Mouse (Mus musculus) neutrophil, adult 5-6 weeks (primary cell): ENCODE data around the gene Etv1. TPM values are rescaled to one million over a fixed set of nuclear protein-coding genes. Genes with fewer than 3 reads are reported as not detected.
A peak's percentile ranks its signal among the peaks of the same experiment; 100 is the strongest.

ENCODE experiments used
- ATAC-seq: fragments of 151-379, 151-347 bp; 2 replicates; pipeline ENCODE4 v1.8.0; 2017; ENCODE audit warnings: mild to moderate bottlenecking, moderate TSS enrichment; ENCODE audit not compliant: insufficient number of reproducible peaks, poor library complexity, low FRiP score, severe bottlenecking; ENCODE audit errors: extremely low read depth
- total RNA-seq: library from RNA; stranded (forward); fragments of 200-1000 nt; gene quantifications from 2 replicates; pipeline ENCODE4 v1.2.3, GENCODE M21; 2017

Etv1 gene
- 0.12 and 0.23 TPM in 2 replicates for total RNA-seq

DNA sequence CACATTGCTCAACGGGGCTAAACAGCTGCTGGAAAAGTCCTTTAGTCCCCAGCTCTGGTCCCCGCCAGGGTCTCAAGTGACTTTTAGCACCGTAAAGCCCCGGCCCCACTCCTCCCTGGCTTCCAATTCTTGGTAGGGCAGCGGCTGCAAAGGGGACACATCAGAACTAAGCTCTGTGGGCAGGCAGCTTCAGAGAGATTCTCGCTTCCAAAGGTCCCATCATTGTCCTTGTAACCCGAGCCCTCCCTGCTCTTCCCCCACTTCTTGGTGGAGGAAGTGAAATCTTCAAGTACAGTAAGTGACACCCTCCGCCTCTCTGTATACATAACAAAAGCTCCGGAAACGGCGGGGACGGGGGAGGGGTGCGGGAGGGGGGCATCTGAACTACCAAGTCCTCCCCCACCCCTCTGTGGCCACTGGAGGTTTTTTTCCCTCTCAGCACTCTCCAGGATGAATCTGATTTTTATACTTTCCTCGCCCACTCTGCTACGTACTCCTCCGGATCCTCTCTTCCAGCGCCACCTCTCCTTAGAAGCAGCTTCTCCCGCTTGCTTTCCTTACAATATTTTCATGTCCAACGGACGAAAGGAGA is at the start of gene Etv1:
Etv1 (plus strand) TSS at position 195 of the 592 bp plus-strand sequence.
- ATAC-seq, result peak; percentile 54

GRCm38 (mm10) chr12:38729661-38730060 is 49.5 kb upstream of the Etv1 start:
- no peak for ATAC-seq

GRCm38 (mm10) chr12:38730791-38731190 is 48.4 kb upstream of the Etv1 start:
- ATAC-seq, result no peak

DNA sequence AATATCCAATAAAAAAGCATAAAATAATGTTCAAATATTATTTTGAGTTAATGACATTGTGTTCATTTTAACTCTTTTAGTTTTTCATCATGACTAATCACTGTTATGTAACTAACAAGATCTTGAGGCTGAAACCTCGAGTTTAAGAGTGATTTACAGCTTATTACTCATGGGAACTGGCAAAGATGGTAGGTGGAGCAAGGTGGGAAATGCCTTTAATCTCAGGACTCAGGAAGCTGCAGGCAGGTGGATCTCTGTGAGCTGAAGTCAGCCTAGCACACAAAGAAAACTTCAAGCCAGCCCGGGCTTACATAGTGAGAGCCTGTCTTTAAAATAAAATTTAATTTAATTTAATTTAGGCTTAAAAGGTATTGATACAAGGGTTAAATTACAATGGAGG is 19.9 kb upstream of the Etv1 start:
- ATAC-seq, result no peak

- ATAC-seq, result no peak
Measured at GRCm38 (mm10) chr12:38777316-38777715, 1.9 kb upstream of the Etv1 start.

DNA sequence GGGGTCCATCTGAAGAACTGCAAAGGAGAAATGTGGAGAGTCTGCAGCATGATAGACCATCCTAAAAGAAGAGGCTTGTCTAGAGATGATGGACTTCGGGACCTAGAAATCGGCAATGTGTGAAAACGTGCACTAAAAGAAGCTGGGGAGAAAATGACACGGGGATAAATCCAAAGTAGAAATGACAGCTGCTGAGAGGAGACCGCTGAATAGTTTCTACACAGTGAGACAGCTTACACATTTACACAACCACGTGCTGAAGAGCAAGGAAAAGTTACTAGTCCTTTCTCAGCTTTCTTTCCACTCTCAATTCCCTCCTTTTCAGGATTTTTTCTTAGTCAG is 1.3 kb upstream of the Etv1 start:
- ATAC-seq, result no peak

DNA sequence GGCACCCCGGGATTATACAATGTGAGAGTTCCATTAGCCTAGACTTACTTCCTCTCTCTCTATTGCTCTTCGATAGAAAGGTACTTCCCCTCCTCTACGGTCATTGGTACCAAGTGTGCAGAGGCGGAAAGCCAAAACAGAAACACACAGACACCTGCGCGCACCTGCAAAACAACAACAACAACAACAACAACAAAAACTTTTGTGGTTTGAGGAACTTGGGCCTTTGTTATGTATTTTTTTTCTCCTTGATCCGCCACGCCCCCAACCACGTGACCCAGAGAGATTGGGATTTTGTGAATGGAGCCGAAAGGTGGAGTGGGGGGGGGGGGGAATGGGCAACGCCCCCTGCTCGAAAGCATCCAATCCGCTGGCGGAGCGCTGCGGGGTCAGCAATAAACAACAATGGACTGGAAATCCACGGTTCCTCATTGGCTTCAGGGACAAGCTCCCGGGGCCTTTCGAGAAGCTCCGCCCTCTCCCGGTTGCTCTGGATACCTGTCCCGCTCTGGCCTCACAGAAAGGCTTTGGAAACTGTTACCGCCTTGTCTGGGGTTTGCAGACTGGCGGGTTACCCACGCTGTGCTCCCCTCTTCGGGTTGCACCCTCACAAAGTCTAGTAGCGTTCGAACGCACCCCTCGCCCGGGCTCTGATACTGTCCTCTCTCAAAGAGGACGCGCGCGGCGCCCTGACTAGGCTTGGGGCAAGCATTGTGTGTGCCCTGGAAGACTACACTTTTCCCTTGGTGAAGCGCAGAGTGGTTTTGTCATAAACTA is 693 bp upstream of the Etv1 start:
- peak; percentile 77 for ATAC-seq

- ATAC-seq, result no peak
Measured at GRCm38 (mm10) chr12:38780006-38780954, 1.1 kb downstream of the Etv1 start.

DNA sequence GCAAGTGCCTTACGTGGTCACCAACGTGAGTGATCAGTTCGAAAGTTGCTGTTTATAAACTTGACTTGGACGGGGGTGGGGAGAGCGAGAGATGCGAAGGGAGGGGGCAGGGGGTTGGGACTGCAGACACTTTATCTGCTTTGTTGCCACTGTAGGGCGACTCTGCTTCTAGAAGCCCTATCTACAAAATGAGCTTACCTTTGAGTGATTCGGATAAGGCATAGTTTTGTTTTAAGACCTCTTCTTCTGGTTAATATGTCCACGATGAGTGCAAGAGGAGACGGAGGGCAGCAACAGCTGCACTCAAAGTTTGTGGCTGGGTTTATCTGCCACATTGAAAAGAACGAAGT is 1.8 kb downstream of the Etv1 start:
- ATAC-seq, result no peak

GRCm38 (mm10) chr12:38781686-38782085 is 2.5 kb downstream of the Etv1 start:
- ATAC-seq, result no peak

DNA sequence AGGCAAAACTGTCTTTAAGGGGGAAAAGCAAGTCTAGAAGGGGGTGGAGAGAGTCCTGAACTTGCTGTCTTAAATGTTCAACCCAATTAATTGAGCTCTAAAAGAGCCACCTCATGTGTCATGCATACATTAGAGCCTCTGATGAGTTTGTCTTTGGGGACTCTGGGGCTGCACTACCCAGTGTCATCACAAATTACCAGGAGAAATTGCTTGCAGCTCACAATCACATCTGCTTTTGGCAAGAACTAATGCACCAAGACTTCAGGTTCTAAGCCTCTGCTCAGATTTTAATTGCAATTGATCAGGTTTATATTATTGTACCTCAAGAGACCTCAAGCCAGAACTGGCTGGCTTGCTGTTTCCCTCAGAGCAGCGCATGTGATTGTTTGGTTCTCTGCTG is 4.1 kb downstream of the Etv1 start:
- no peak for ATAC-seq

GRCm38 (mm10) chr12:38784221-38784620 is 5.0 kb downstream of the Etv1 start:
- ATAC-seq, result no peak

DNA sequence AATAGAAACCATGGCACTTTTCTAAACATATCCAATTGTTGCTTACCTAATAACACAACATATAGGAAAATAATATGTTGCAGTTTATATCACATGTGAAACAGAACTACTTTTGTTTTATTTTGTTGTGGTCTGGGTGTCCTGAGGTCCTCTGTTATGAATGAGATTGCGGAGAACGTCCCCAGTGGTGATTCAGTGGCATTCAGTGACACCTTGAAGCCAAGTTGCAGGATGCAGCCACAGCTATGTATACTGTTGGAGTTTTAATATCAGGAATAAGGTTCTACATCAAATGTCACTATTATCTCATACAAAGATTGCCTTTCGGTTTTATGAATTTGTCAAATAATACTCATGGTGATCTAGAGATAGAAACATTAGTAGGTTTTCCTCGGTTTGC is 7.4 kb downstream of the Etv1 start:
- no peak for ATAC-seq

GRCm38 (mm10) chr12:38787704-38788103 is 8.5 kb downstream of the Etv1 start:
- ATAC-seq, result no peak

- ATAC-seq, result no peak
Measured at GRCm38 (mm10) chr12:38788621-38789020, 9.4 kb downstream of the Etv1 start.

- no peak for ATAC-seq
Measured at GRCm38 (mm10) chr12:38789789-38790355, 10.7 kb downstream of the Etv1 start.

GRCm38 (mm10) chr12:38793076-38793475 is 13.9 kb downstream of the Etv1 start:
- ATAC-seq, result no peak

- no peak for ATAC-seq
Measured at GRCm38 (mm10) chr12:38793697-38794096, 14.5 kb downstream of the Etv1 start.

DNA sequence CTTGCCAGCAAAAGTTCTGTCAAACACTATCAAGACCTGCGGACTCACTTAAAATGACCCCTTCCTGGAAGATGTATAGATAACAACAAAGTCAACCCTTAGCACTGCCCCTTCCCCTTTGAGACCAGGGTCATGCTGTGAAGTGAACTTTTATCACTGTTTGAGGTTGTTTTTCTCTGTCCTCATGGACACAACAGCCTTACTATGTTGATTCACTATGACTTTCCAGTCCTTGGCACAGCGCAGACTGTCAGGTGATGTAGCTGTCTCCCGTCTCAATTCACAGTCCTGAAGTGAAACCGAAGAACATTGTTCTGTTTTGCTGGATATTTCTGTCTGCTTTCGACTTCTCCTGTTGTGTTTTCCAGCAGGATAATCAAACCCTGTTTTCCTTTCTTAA is 27.9 kb downstream of the Etv1 start:
- no peak for ATAC-seq

- no peak for ATAC-seq
Measured at GRCm38 (mm10) chr12:38812392-38812791, 33.2 kb downstream of the Etv1 start.
